20 mouse cellular contexts compared by ENCODE assay signal in genomic region chr10:28737953-28738352, GRCm38 (mm10).
DNase-seq lines count a peak whose midpoint lies in the region; ATAC-seq and TF ChIP-seq lines count a peak whose summit lies in the region.
"Had no signal": no experiment of that assay in that cellular context is flagged by ENCODE, and none has a peak within 500 bp of the region (broad histone marks: within the 10 kb centered on the region; RNA-seq: fewer than 3 reads in every experiment).

No protein-coding gene starts in this region.

- no peak for TF ChIP-seq CTCF in kidney, postnatal 0 days (IDR thresholded peaks at IDR 0.05; ENCODE audit: low read depth)

- 66% methylated on average over 1 of the region's 1 CpGs for WGBS in kidney, postnatal 0 days
- WGBS in lung, embryonic 15.5 days, result 51% methylated on average over 1 of the region's 1 CpGs
- 95% methylated on average over 1 of the region's 1 CpGs for WGBS in embryonic facial prominence, embryonic 10.5 days

- peak; percentile 72 for DNase-seq in kidney, postnatal 0 days (ENCODE audit: low spot score)
- no peak for DNase-seq in kidney, adult 18-20 months
- DNase-seq in lung, adult 18-20 months, result no peak
- peak; percentile 27 for DNase-seq in brain, adult 2 months (ENCODE audit: low read depth, low spot score)
- peak; percentile 17 for DNase-seq in lung, postnatal 36 days
- no peak for DNase-seq in embryonic facial prominence, embryonic 10.5 days (ENCODE audit: low spot score)
- DNase-seq: adrenal gland, adult 8-10 months; adrenal gland, postnatal 36 days; cerebellum, adult 11 months; cerebellum, adult 8-10 months; cerebellum, postnatal 14 days; embryo, embryonic 11 days; gastrocnemius, postnatal 14 days had no signal

- H3K4me3 ChIP-seq in kidney, postnatal 0 days (replicated peaks; ENCODE audit: low read depth, low read length), result no peak overlapping the region
- H3K4me3 ChIP-seq in lung, embryonic 15.5 days, result no peak overlapping the region
- H3K4me3 ChIP-seq in embryonic facial prominence, embryonic 10.5 days, result no peak overlapping the region
- H3K4me3 ChIP-seq: embryonic facial prominence, embryonic 12.5 days; forebrain, embryonic 15.5 days; heart, embryonic 12.5 days; hindbrain, embryonic 10.5 days had no signal

- H3K4me2 ChIP-seq in kidney, postnatal 0 days (ENCODE audit: low read length), result no peak overlapping the region
- H3K4me2 ChIP-seq in lung, embryonic 15.5 days, result no peak overlapping the region
- H3K4me2 ChIP-seq: embryonic facial prominence, embryonic 12.5 days; forebrain, embryonic 15.5 days; heart, embryonic 12.5 days; hindbrain, embryonic 14.5 days had no signal

- no peak overlapping the region for H3K9ac ChIP-seq in kidney, postnatal 0 days (ENCODE audit: low read depth, low read length)
- H3K9ac ChIP-seq in lung, embryonic 15.5 days, result no peak overlapping the region
- H3K9ac ChIP-seq: embryonic facial prominence, embryonic 12.5 days; forebrain, embryonic 15.5 days; heart, embryonic 12.5 days; hindbrain, embryonic 14.5 days had no signal

- no peaks in the 10 kb centered on the region for H3K27me3 ChIP-seq in kidney, postnatal 0 days (ENCODE audit: insufficient read depth, low read length)
- no peaks in the 10 kb centered on the region for H3K27me3 ChIP-seq in lung, embryonic 15.5 days
- no peaks in the 10 kb centered on the region for H3K27me3 ChIP-seq in embryonic facial prominence, embryonic 10.5 days (replicated peaks; ENCODE audit: low read depth, poor library complexity, severe bottlenecking)
- H3K27me3 ChIP-seq: CH12.LX; embryonic facial prominence, embryonic 12.5 days; forebrain, embryonic 15.5 days; heart, embryonic 12.5 days had no signal

- no peaks in the 10 kb centered on the region for H3K36me3 ChIP-seq in kidney, postnatal 0 days (ENCODE audit: insufficient read depth, low read length)
- H3K36me3 ChIP-seq in lung, embryonic 15.5 days, result no peaks in the 10 kb centered on the region
- no peaks in the 10 kb centered on the region for H3K36me3 ChIP-seq in embryonic facial prominence, embryonic 10.5 days (replicated peaks)
- H3K36me3 ChIP-seq: embryonic facial prominence, embryonic 12.5 days; forebrain, embryonic 15.5 days; heart, embryonic 12.5 days; hindbrain, embryonic 10.5 days had no signal

- no peak for ATAC-seq in kidney, postnatal 0 days (replicated peaks; ENCODE audit: low FRiP score, low read depth)
- peak; percentile 78; the same call in 1 of the 2 replicates for ATAC-seq in lung, embryonic 15.5 days (ENCODE audit: borderline replicate concordance, extremely low read depth, low FRiP score, low TSS enrichment)
- ATAC-seq: forebrain, embryonic 15.5 days had no signal

- no peak overlapping the region for H3K27ac ChIP-seq in kidney, postnatal 0 days
- H3K27ac ChIP-seq in lung, embryonic 15.5 days, result no peak overlapping the region
- H3K27ac ChIP-seq in embryonic facial prominence, embryonic 10.5 days (replicated peaks), result no peak overlapping the region
- H3K27ac ChIP-seq: embryonic facial prominence, embryonic 12.5 days; forebrain, embryonic 15.5 days; hindbrain, embryonic 10.5 days; hindbrain, embryonic 14.5 days had no signal

- no peaks in the 10 kb centered on the region for H3K9me3 ChIP-seq in kidney, postnatal 0 days (replicated peaks; ENCODE audit: low read length)
- H3K9me3 ChIP-seq in lung, embryonic 15.5 days, result no peaks in the 10 kb centered on the region
- no peaks in the 10 kb centered on the region for H3K9me3 ChIP-seq in embryonic facial prominence, embryonic 10.5 days
- H3K9me3 ChIP-seq: embryonic facial prominence, embryonic 12.5 days; forebrain, embryonic 15.5 days; heart, embryonic 12.5 days; hindbrain, embryonic 10.5 days had no signal

- H3K4me1 ChIP-seq in kidney, postnatal 0 days (replicated peaks; ENCODE audit: insufficient read depth, low read length), result no peaks in the 10 kb centered on the region
- H3K4me1 ChIP-seq in lung, embryonic 15.5 days, result no peaks in the 10 kb centered on the region
- no peaks in the 10 kb centered on the region for H3K4me1 ChIP-seq in embryonic facial prominence, embryonic 10.5 days
- H3K4me1 ChIP-seq: embryonic facial prominence, embryonic 12.5 days; forebrain, embryonic 15.5 days; heart, embryonic 12.5 days; hindbrain, embryonic 10.5 days had no signal

Comparison
In these comparisons a context has a peak if more than half of its experiments do, and no peak if none do; other contexts are left out.
1. DNase-seq: peak in kidney, postnatal 0 days (single experiment), brain, adult 2 months (single experiment) and lung, postnatal 36 days (single experiment); none in kidney, adult 18-20 months (single experiment), lung, adult 18-20 months (0 of 2) and embryonic facial prominence, embryonic 10.5 days (single experiment).